Mouse (Mus musculus): Measurements from ENCODE around the gene Pak6.

- TF ChIP-seq CTCF (IDR thresholded peaks at IDR 0.05; ENCODE audit: borderline replicate concordance, control insufficient read depth, extremely low read depth, insufficient read depth, low read length, poor library complexity) (no peak), POLR2A (IDR thresholded peaks at IDR 0.05; ENCODE audit: control insufficient read depth, extremely low read depth, insufficient read depth, low read length, poor library complexity) (no peak)
Observed at GRCm38 (mm10) chr2:118713631-118714030, 50.5 kb downstream of the Pak6 start.

Measured in thymus, adult 2 months (tissue).